ENCODE assay signal across 13 mouse cellular contexts in genomic region chr11:65706176-65706575, GRCm38 (mm10).
"Had no signal": no experiment of that assay in that cellular context is flagged by ENCODE, and none has a peak within 500 bp of the region (broad histone marks: within the 10 kb centered on the region; RNA-seq: fewer than 3 reads in every experiment).

No protein-coding gene starts in this region.

- H3K4me1 ChIP-seq: limb, embryonic 12.5 days; liver, embryonic 13.5 days; lung, embryonic 15.5 days; megakaryocyte, embryonic 14.5 days; midbrain, embryonic 15.5 days had no signal

- H3K9me3 ChIP-seq: limb, embryonic 12.5 days; liver, embryonic 13.5 days; lung, embryonic 15.5 days; megakaryocyte, embryonic 14.5 days; midbrain, embryonic 15.5 days had no signal

- ATAC-seq: liver, postnatal 0 days; midbrain, embryonic 15.5 days had no signal

- DNase-seq: kidney, postnatal 10 days; liver; liver, embryonic 13.5 days; liver, postnatal 0 days; lung, postnatal 14 days; right cerebral cortex, postnatal 14 days; thymus, postnatal 36 days had no signal

- H3K9ac ChIP-seq: limb, embryonic 12.5 days; liver, embryonic 13.5 days; liver, postnatal 0 days; lung, embryonic 15.5 days; midbrain, embryonic 15.5 days had no signal

- H3K4me3 ChIP-seq: limb, embryonic 12.5 days; liver, embryonic 13.5 days; lung, embryonic 15.5 days; megakaryocyte, embryonic 14.5 days; midbrain, embryonic 15.5 days had no signal

- H3K4me2 ChIP-seq: limb, embryonic 12.5 days; liver, embryonic 13.5 days; lung, embryonic 15.5 days; midbrain, embryonic 11.5 days; midbrain, embryonic 15.5 days had no signal

- H3K27me3 ChIP-seq: limb, embryonic 12.5 days; liver, embryonic 13.5 days; lung, embryonic 15.5 days; megakaryocyte, embryonic 14.5 days; midbrain, embryonic 15.5 days had no signal

- H3K27ac ChIP-seq: limb, embryonic 12.5 days; liver, embryonic 13.5 days; lung, embryonic 15.5 days; macrophage; midbrain, embryonic 15.5 days had no signal
